Mouse (Mus musculus): ENCODE measurements around the gene Smg5. TPM values are rescaled to one million over a fixed set of nuclear protein-coding genes. Genes with fewer than 3 reads are reported as not detected.

Smg5 gene
- polyA plus RNA-seq, 1 experiment from 2014 or later, result 44.9 TPM

GRCm38 (mm10) chr3:88337367-88338020, 1.4 kb downstream of the Smg5 start:
- peaks cover 2% of the 10 kb centered on the region; the same call in 1 of the 2 replicates for H3K36me3 ChIP-seq (ENCODE audit: control insufficient read depth, insufficient read depth, low read length)
- WGBS, result 87% methylated on average over 11 of the region's 11 CpGs
- H3K4me2 ChIP-seq (ENCODE audit: low read depth, severe bottlenecking), result peak overlapping the region; percentile 10; the same call in 1 of the 2 replicates
- 0 out of 2 replicates have a peak overlapping the region, but pooled peaks have one; percentile 3 for H3K4me3 ChIP-seq (ENCODE audit: low read depth, low read length)
- no peaks in the 10 kb centered on the region for H3K27me3 ChIP-seq (ENCODE audit: control insufficient read depth, insufficient read depth, low read length)
- peaks cover 11% of the 10 kb centered on the region for H3K4me1 ChIP-seq (ENCODE audit: control insufficient read depth, insufficient read depth, low read length)
- no peak overlapping the region for H3K9ac ChIP-seq (ENCODE audit: low read length)
- H3K27ac ChIP-seq (replicated peaks; ENCODE audit: low read depth, low read length), result no peak overlapping the region
- DNase-seq (ENCODE audit: low spot score) (no peak), ATAC-seq (ENCODE audit: insufficient number of reproducible peaks, low FRiP score, low TSS enrichment, low read depth) (no peak)
- no peaks in the 10 kb centered on the region for H3K9me3 ChIP-seq (ENCODE audit: control insufficient read depth, low read length)

DNA sequence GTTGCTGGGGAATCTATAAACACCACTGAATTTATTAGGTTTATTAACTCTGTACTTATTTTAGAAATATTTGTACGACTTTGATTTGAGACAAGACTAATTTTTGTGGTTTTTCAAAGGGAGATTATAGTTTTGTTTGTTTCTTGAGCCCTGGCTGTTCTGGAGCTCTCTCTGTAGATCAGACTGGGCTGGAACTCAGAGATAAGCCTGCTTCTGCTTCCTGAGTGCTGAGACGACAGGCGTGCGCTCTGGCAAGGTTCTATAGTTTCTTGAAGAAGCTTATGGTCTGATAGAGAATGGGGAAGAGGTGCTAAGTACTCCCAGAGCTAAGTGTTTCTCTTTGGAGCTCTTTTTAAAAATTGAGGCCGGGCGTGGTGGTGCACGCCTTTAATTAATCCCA, 2.3 kb downstream of the Smg5 start:
- DNase-seq (ENCODE audit: low spot score) (no peak), ATAC-seq (ENCODE audit: insufficient number of reproducible peaks, low FRiP score, low TSS enrichment, low read depth) (no peak)
- Histone ChIP-seq H3K27ac (replicated peaks; ENCODE audit: low read depth, low read length) (no peak overlapping the region), H3K27me3 (ENCODE audit: control insufficient read depth, insufficient read depth, low read length) (no peaks in the 10 kb centered on the region), H3K9me3 (ENCODE audit: control insufficient read depth, low read length) (no peaks in the 10 kb centered on the region), H3K4me1 (ENCODE audit: control insufficient read depth, insufficient read depth, low read length) (peaks cover 11% of the 10 kb centered on the region), H3K4me3 (ENCODE audit: low read depth, low read length) (no peak overlapping the region), H3K4me2 (ENCODE audit: low read depth, severe bottlenecking) (no peak overlapping the region), H3K36me3 (ENCODE audit: control insufficient read depth, insufficient read depth, low read length) (peaks cover 9% of the 10 kb centered on the region; the same call in 1 of the 2 replicates), H3K9ac (ENCODE audit: low read length) (no peak overlapping the region)
- 95% methylated on average over 7 of the region's 7 CpGs for WGBS

DNA sequence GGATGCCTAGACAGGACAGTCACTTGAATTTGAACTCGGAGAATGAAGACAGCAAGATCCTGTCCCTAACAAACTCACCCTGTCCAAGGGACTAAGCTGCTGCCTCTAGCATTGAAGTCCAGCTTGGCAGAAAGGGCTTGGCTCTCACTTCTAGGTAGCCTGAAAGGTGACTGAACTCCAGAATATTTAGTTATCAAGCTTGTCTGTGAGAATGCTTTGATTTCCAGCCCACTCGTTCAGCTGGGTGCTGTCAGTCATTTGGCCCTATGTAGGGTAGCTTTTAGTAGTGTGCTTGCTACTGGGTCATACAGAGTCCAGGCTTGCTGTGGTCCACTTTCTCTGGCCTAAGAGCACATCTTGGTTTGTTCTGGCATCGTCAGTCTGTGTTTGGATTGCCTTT, 2.9 kb downstream of the Smg5 start:
- WGBS, result 84% methylated on average over 3 of the region's 3 CpGs
- H3K27ac ChIP-seq (replicated peaks; ENCODE audit: low read depth, low read length), result no peak overlapping the region
- no peaks in the 10 kb centered on the region for H3K9me3 ChIP-seq (ENCODE audit: control insufficient read depth, low read length)
- H3K9ac ChIP-seq (ENCODE audit: low read length), result no peak overlapping the region
- H3K4me2 ChIP-seq (ENCODE audit: low read depth, severe bottlenecking), result no peak overlapping the region
- H3K4me3 ChIP-seq (ENCODE audit: low read depth, low read length), result no peak overlapping the region
- H3K36me3 ChIP-seq (ENCODE audit: control insufficient read depth, insufficient read depth, low read length), result peaks cover 16% of the 10 kb centered on the region; the same call in 1 of the 2 replicates
- H3K27me3 ChIP-seq (ENCODE audit: control insufficient read depth, insufficient read depth, low read length), result no peaks in the 10 kb centered on the region
- DNase-seq (ENCODE audit: low spot score) (no peak), ATAC-seq (ENCODE audit: insufficient number of reproducible peaks, low FRiP score, low TSS enrichment, low read depth) (no peak)
- peaks cover 11% of the 10 kb centered on the region for H3K4me1 ChIP-seq (ENCODE audit: control insufficient read depth, insufficient read depth, low read length)

DNA sequence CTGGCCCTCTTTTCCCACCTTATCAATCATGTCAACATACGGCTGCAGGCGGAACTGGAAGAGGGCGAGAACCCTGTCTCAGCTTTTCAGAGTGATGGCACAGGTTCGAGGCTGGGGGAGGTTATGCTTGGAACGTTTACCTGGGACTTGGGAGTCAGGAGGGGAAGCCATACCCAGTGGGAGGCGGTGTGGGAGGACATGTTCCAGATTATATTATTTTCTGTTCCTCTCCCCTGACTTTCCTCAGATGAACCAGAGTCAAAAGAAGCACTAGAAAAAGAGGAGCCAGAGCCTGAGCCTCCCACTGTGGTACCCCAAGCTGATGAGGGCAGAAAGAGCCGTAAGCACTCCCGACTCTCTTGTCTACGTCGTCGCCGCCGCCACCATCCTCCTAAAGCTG, 14.7 kb downstream of the Smg5 start:
- Histone ChIP-seq H3K4me3 (ENCODE audit: low read depth, low read length) (no peak overlapping the region), H3K27ac (replicated peaks; ENCODE audit: low read depth, low read length) (no peak overlapping the region), H3K9ac (ENCODE audit: low read length) (no peak overlapping the region), H3K27me3 (ENCODE audit: control insufficient read depth, insufficient read depth, low read length) (no peaks in the 10 kb centered on the region), H3K4me1 (ENCODE audit: control insufficient read depth, insufficient read depth, low read length) (no peaks in the 10 kb centered on the region), H3K36me3 (ENCODE audit: control insufficient read depth, insufficient read depth, low read length) (peaks cover 48% of the 10 kb centered on the region), H3K9me3 (ENCODE audit: control insufficient read depth, low read length) (no peaks in the 10 kb centered on the region), H3K4me2 (ENCODE audit: low read depth, severe bottlenecking) (no peak overlapping the region)
- DNase-seq (ENCODE audit: low spot score) (no peak), ATAC-seq (ENCODE audit: insufficient number of reproducible peaks, low FRiP score, low TSS enrichment, low read depth) (no peak)
- 90% methylated on average over 13 of the region's 13 CpGs for WGBS

- Histone ChIP-seq H3K4me3 (ENCODE audit: low read depth, low read length) (no peak overlapping the region), H3K27me3 (ENCODE audit: control insufficient read depth, insufficient read depth, low read length) (no peaks in the 10 kb centered on the region), H3K4me1 (ENCODE audit: control insufficient read depth, insufficient read depth, low read length) (no peaks in the 10 kb centered on the region), H3K9me3 (ENCODE audit: control insufficient read depth, low read length) (no peaks in the 10 kb centered on the region), H3K36me3 (ENCODE audit: control insufficient read depth, insufficient read depth, low read length) (peaks cover 57% of the 10 kb centered on the region), H3K9ac (ENCODE audit: low read length) (no peak overlapping the region), H3K4me2 (ENCODE audit: low read depth, severe bottlenecking) (no peak overlapping the region), H3K27ac (replicated peaks; ENCODE audit: low read depth, low read length) (no peak overlapping the region)
- DNase-seq (ENCODE audit: low spot score), result no peak
- no peak for ATAC-seq (ENCODE audit: insufficient number of reproducible peaks, low FRiP score, low TSS enrichment, low read depth)
- WGBS, result 96% methylated on average over 9 of the region's 9 CpGs
These were observed 16.8 kb downstream of the Smg5 start for GRCm38 (mm10) chr3:88352907-88353306.

DNA sequence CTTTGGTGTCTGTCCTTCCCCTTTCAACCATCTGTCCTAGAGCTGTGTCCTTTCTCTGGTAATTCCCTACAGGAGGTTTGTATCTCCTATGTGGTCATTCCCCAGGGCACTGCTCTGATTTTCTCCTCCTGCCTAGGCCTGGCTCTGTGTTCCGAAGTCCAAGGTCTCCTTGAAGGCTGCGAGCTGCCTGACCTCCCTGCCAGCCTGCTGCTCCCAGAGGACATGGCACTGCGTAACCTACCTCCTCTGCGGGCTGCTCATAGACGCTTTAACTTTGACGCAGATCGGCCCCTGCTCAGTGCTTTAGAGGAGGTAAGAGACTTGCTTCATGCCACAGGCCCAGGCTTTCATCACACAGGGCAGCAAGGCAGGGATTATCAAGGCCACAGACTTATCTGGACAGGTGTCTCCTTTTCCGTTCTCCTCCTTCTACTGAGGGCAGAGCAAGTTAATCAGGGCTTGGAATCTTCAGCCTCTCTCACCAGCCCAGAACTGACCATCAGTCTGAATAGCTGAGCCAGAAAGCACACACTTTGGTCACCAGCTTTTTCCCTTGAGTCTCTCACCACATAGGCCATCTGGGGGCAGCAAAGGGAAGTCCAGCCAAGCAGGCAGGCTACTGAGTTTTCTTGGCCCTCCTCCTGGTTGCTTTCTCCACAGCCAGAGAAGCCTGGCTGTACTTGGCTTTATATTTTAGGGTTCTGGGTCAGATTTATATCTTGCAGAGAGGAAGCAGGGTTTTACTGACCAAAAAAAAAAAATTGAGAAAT, 18.5 kb downstream of the Smg5 start:
- ATAC-seq (ENCODE audit: insufficient number of reproducible peaks, low FRiP score, low TSS enrichment, low read depth) (no peak), DNase-seq (ENCODE audit: low spot score) (no peak)
- H3K4me2 ChIP-seq (ENCODE audit: low read depth, severe bottlenecking), result no peak overlapping the region
- WGBS, result 94% methylated on average over 8 of the region's 8 CpGs
- H3K27me3 ChIP-seq (ENCODE audit: control insufficient read depth, insufficient read depth, low read length), result no peaks in the 10 kb centered on the region
- H3K4me3 ChIP-seq (ENCODE audit: low read depth, low read length), result no peak overlapping the region
- no peaks in the 10 kb centered on the region for H3K4me1 ChIP-seq (ENCODE audit: control insufficient read depth, insufficient read depth, low read length)
- H3K9me3 ChIP-seq (ENCODE audit: control insufficient read depth, low read length), result no peaks in the 10 kb centered on the region
- H3K36me3 ChIP-seq (ENCODE audit: control insufficient read depth, insufficient read depth, low read length), result peaks cover 64% of the 10 kb centered on the region
- no peak overlapping the region for H3K27ac ChIP-seq (replicated peaks; ENCODE audit: low read depth, low read length)
- no peak overlapping the region for H3K9ac ChIP-seq (ENCODE audit: low read length)

- ATAC-seq (ENCODE audit: insufficient number of reproducible peaks, low FRiP score, low TSS enrichment, low read depth) (no peak), DNase-seq (ENCODE audit: low spot score) (no peak)
- H3K4me3 ChIP-seq (ENCODE audit: low read depth, low read length), result no peak overlapping the region
- no peak overlapping the region for H3K4me2 ChIP-seq (ENCODE audit: low read depth, severe bottlenecking)
- peaks cover 6% of the 10 kb centered on the region; the same call in 1 of the 2 replicates for H3K27me3 ChIP-seq (ENCODE audit: control insufficient read depth, insufficient read depth, low read length)
- peaks cover 5% of the 10 kb centered on the region; the same call in 1 of the 2 replicates for H3K4me1 ChIP-seq (ENCODE audit: control insufficient read depth, insufficient read depth, low read length)
- H3K36me3 ChIP-seq (ENCODE audit: control insufficient read depth, insufficient read depth, low read length), result peaks cover 45% of the 10 kb centered on the region
- WGBS, result 83% methylated on average over 5 of the region's 5 CpGs
- no peak overlapping the region for H3K9ac ChIP-seq (ENCODE audit: low read length)
- no peak overlapping the region for H3K27ac ChIP-seq (replicated peaks; ENCODE audit: low read depth, low read length)
- H3K9me3 ChIP-seq (ENCODE audit: control insufficient read depth, low read length), result no peaks in the 10 kb centered on the region
These were observed 23.5 kb downstream of the Smg5 start for GRCm38 (mm10) chr3:88359584-88359983.

DNA sequence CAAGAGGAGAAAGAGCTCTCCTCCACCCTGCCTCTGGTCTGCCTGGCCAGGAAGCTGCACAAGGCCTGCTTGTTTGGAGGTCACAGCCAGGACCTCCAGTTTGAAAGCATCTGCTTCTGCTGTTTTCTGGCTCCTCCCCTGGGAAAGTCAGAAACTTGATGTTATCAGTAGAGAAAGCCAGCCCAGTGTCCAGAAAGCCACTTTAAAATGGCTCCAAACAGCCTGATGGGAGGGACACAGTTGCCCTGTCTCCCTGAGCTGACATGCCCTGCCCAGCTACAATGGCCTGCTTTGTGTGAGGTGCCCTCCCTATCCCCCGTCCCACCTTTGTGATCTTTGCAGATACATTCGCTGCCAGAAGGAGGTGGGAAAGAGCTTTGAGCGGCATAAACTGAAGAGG, 23.9 kb downstream of the Smg5 start:
- Histone ChIP-seq H3K4me1 (ENCODE audit: control insufficient read depth, insufficient read depth, low read length) (peaks cover 5% of the 10 kb centered on the region; the same call in 1 of the 2 replicates), H3K9ac (ENCODE audit: low read length) (no peak overlapping the region), H3K27me3 (ENCODE audit: control insufficient read depth, insufficient read depth, low read length) (peaks cover 6% of the 10 kb centered on the region), H3K4me3 (ENCODE audit: low read depth, low read length) (no peak overlapping the region), H3K36me3 (ENCODE audit: control insufficient read depth, insufficient read depth, low read length) (peaks cover 41% of the 10 kb centered on the region), H3K27ac (replicated peaks; ENCODE audit: low read depth, low read length) (no peak overlapping the region), H3K9me3 (ENCODE audit: control insufficient read depth, low read length) (no peaks in the 10 kb centered on the region), H3K4me2 (ENCODE audit: low read depth, severe bottlenecking) (no peak overlapping the region)
- ATAC-seq (ENCODE audit: insufficient number of reproducible peaks, low FRiP score, low TSS enrichment, low read depth) (no peak), DNase-seq (ENCODE audit: low spot score) (no peak)
- 81% methylated on average over 3 of the region's 3 CpGs for WGBS
